Mouse (Mus musculus) thymus, postnatal 0 days (tissue): ENCODE data around the gene Slc9a8. TPM values are rescaled to one million over a fixed set of nuclear protein-coding genes. Genes with fewer than 3 reads are reported as not detected.
A peak's percentile ranks its signal among the peaks of the same experiment; 100 is the strongest.

ENCODE experiments used
- DNase-seq: peaks from one replicate; pipeline ENCODE4 v3.0.0-alpha.2; 2015; ENCODE audit warnings: low spot score
- polyA plus RNA-seq: library from polyadenylated mRNA; unstranded; fragments of >200 nt; fragmentation: Nextera tagmentation; extraction: Ambion mirVana; gene quantifications from 2 replicates; pipeline ENCODE4 v1.2.1, GENCODE M21; 2015

Slc9a8 gene
- polyA plus RNA-seq, 1 experiment from 2014 or later, result 19.7 TPM

- no peak for DNase-seq
Observed at GRCm38 (mm10) chr2:167483081-167483826, 61.7 kb downstream of the Slc9a8 start.

GRCm38 (mm10) chr2:167483827-167484410 is 62.4 kb downstream of the Slc9a8 start:
- DNase-seq, result no peak

- DNase-seq, result no peak
Observed at GRCm38 (mm10) chr2:167484932-167485331, 63.4 kb downstream of the Slc9a8 start.

- DNase-seq, result no peak
Observed at GRCm38 (mm10) chr2:167485501-167486377, 64.2 kb downstream of the Slc9a8 start.

- DNase-seq, result no peak
Observed at GRCm38 (mm10) chr2:167486573-167486972, 65.1 kb downstream of the Slc9a8 start.

- no peak for DNase-seq
Observed at GRCm38 (mm10) chr2:167487551-167487950, 66.0 kb downstream of the Slc9a8 start.

- DNase-seq, result no peak
Observed at GRCm38 (mm10) chr2:167487994-167488393, 66.5 kb downstream of the Slc9a8 start.

- no peak for DNase-seq
Observed at GRCm38 (mm10) chr2:167490813-167491525, 69.5 kb downstream of the Slc9a8 start.

- DNase-seq, result peak; percentile 47
Observed at GRCm38 (mm10) chr2:167491757-167492708, 70.5 kb downstream of the Slc9a8 start, which contains the start of gene Rnf114. TSS of gene Rnf114 (plus strand) at chr2:167492645.

- peak; percentile 92 for DNase-seq
Observed at GRCm38 (mm10) chr2:167492713-167493636, 71.5 kb downstream of the Slc9a8 start, which contains the start of gene Spata2. TSS of gene Spata2 (minus strand) at chr2:167492887.

- DNase-seq, result no peak
Observed at GRCm38 (mm10) chr2:167496437-167496836, 74.9 kb downstream of the Slc9a8 start.

GRCm38 (mm10) chr2:167497272-167497671 is 75.8 kb downstream of the Slc9a8 start:
- DNase-seq, result peak; percentile 70

GRCm38 (mm10) chr2:167502554-167503252 is 81.2 kb downstream of the Slc9a8 start:
- DNase-seq, result no peak

GRCm38 (mm10) chr2:167503253-167503895 is 81.9 kb downstream of the Slc9a8 start:
- DNase-seq, result peak; percentile 94

- DNase-seq, result peak; percentile 39
Observed at GRCm38 (mm10) chr2:167503896-167504349, 82.4 kb downstream of the Slc9a8 start.

- DNase-seq, result peak; percentile 66
Observed at GRCm38 (mm10) chr2:167505127-167505526, 83.6 kb downstream of the Slc9a8 start.

- no peak for DNase-seq
Observed at GRCm38 (mm10) chr2:167506546-167507260, 85.2 kb downstream of the Slc9a8 start.
